Mouse (Mus musculus): Measurements from ENCODE around the gene Apoa2.

- no peak for TF ChIP-seq POLR2A (IDR thresholded peaks at IDR 0.05; ENCODE audit: low read depth, low read length)
- TF ChIP-seq CTCF (IDR thresholded peaks at IDR 0.05; ENCODE audit: borderline replicate concordance, insufficient read depth, low read length): no peak
Observed at GRCm38 (mm10) chr1:171212854-171213253, 12.0 kb upstream of the Apoa2 start.

Data from embryonic fibroblast, embryonic 13.5 days (primary cell).